Mouse (Mus musculus) brain, embryonic 14.5 days (tissue): ENCODE results near the gene Tnnt2. TPM values are rescaled to one million over a fixed set of nuclear protein-coding genes. Genes with fewer than 3 reads are reported as not detected.

ENCODE experiments used
- DNase-seq: peaks from one replicate; pipeline ENCODE4 v3.0.0-alpha.2; 2011; ENCODE audit warnings: low read depth
- CTCF ChIP-seq: fragments of 200-500 bp; IDR thresholded peaks from 2 replicates; pipeline ENCODE4 v1.5.1; 2012; ENCODE audit warnings: inconsistent platforms, mild to moderate bottlenecking, moderate library complexity, borderline replicate concordance; ENCODE audit not compliant: insufficient read depth, insufficient read length; ENCODE audit errors: extremely low read depth
- POLR2A ChIP-seq: fragments of 200-500 bp; IDR thresholded peaks from 2 replicates; pipeline ENCODE4 v1.6.1; 2012; ENCODE audit warnings: mild to moderate bottlenecking, inconsistent platforms, borderline replicate concordance; ENCODE audit not compliant: poor library complexity, insufficient read depth, insufficient read length, severe bottlenecking; ENCODE audit errors: extremely low read depth
- polyA plus RNA-seq: library from polyadenylated mRNA; depleted of rRNA; stranded (reverse); fragments of >200 nt; gene quantifications from 2 replicates; pipeline ENCODE4 v1.2.3, GENCODE M21; 2012

Tnnt2 gene
- polyA plus RNA-seq, 1 experiment, result 1.0 TPM

DNA sequence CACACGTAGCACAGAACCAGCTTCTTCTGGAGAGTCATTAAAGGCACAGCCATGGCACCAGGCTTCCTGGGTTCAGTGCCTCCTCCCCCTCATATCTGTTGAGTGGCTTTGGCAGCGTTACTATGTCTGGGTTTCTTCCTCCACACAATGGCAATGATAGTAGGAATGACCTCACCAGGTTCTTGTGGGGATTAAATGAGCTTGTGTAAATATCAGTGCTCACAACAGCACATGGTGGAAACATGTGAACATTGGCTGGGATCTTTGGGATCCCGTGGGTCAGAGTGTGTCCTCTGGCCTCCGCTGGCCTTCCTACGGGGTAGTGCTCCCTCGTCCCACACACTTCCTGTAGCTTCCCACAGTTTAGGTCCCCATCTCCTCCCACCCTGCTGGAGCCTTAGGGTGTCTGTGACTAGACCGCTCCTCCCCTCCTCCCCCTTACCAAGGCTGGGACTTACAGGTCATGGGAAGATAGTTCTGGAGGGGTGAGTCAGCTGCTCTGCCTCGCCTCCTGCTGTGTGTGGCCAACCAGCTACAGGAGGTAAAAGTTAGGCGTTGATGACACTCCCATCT is 25.9 kb downstream of the Tnnt2 start:
- TF ChIP-seq CTCF, result no peak
- no peak for TF ChIP-seq POLR2A
- no peak for DNase-seq

DNA sequence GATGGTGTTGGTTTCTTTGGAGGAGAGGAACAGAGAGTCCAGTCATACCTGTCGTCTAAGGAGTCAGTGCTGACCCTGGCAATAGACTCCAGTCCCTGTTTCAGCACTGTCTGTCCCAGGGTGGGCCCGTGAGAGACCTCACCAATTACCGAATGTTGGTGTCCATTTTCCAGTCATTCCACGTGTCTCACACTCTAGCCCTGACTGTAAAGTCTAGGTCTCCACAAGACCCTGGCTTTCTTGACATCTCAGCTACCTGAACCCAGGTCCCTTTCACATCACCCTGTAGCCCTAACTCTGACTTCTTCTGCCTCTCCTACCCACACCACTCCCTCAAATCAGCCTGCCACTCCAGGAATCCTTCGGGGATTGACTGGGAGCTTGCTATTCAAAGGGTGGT is 26.4 kb downstream of the Tnnt2 start:
- TF ChIP-seq CTCF, result no peak
- no peak for TF ChIP-seq POLR2A
- no peak for DNase-seq

DNA sequence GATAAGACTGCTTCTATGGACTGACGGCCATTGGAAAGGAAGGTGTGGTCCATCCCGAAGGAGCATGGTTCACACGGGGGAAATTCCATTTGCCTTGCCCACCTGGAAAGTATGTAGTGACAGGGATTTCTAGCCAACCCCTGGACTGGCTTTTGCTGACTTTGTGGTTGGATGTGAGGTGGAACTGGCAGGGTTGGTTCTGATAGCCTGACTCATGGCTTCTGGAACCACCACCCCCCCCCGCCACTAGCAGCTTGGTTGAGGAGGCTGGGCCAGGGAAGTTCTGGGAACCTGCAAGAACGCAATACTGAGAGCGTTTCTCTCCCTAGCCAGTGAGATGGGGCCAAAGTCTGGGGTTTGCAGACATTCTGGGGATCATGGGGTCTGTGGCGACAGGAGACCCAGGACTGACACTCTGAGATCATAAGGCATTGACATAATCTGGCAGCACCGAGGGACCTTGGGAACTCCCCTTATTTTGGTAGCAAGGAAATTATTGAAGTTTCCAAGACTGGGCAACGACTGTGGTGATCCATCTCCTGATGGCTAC is 27.7 kb downstream of the Tnnt2 start:
- no peak for DNase-seq

DNA sequence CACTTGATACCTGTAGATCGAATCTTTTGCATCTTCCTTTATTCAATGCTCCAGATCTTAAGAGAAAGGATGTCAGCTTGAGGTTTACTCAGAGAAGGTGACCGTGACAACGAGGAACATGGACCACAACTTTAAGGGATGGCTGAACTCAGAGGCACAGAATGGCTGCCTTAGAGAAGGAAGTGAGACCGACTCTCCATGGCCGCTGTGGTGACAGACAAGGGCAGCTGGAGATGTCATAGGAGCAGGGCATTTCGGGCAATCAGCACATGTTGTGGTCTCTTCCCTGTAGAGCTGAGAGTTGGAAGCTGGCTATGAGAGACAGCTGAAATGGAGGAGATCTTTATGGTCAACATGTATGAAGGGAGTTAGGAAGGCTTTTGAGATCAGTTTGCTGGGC is 28.7 kb downstream of the Tnnt2 start:
- DNase-seq, result no peak
- no peak for TF ChIP-seq CTCF
- no peak for TF ChIP-seq POLR2A

More for the DNA sequence above, 27.7 kb downstream of the Tnnt2 start:
- TF ChIP-seq POLR2A (no peak), CTCF (no peak)

DNA sequence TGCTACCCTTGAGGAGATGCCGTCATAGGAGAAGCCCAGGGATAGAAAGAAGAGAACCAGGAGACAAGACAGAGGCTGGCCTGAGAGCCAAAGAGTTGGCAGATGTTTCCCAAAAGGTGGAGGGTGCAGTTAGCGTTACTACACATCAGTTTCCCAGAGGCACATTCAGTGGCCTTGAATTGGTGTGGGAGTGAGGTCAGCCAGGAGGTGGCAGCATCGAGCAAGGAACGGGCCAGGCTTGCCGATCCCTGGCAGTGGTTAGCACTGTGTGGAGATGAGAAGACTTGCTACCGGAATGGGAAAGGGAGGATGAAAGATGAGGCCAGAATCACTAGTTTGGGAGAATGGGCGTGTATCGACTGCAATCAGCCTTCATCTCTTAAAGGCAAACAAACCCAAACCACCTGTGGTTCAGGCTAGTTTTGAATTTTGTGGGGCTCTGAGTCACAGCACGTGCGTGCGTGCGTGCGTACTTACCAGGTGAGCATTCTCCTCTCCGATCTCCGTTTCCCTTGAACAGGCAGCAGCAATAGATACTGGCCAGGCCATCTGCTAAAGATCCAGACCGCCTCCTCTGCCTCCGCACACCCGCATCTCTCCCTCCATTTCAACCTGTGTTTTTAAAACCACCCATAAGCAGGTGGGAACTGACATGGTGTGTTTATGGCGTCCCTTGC is 29.5 kb downstream of the Tnnt2 start:
- peak; percentile 85 for DNase-seq
- peak; percentile 98 for TF ChIP-seq CTCF
- TF ChIP-seq POLR2A, result no peak

DNA sequence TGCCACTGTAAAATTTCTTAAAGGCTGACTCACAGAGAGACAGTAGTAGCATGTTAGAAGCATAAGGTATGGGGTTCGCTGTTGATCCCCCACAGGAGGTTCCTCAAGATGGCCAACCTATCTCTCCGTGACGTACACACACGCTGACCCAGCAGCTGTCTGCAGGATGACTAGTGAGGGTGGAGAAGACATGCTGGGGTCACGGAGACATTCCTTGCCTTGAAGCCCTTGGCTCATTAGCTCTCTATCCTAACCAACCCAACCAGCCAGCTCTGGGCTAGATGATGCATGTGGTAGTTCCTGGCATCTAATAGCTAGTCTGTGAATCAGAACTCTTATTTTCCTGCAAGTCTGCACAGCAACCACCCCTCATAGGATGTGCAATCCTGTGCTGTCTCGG is 32.4 kb downstream of the Tnnt2 start:
- TF ChIP-seq POLR2A (no peak), CTCF (no peak)

DNA sequence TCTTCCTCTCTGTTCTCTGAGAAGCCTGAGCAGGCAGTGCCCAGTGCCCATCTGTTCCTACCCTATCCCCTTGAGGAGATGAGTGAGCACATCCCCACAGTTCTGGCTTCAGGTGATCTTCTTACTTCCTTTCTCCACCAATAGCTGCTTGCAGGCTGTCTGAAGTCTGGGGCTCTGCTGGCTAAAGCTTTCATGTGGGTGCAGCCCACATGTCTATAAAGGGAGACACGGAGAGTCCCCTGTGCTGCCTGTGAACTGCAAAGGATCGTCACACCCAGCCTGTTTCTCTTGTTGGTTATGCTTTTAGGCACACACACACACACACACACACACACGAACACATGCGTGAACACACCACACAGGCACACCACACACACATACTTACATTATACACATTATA is 36.8 kb downstream of the Tnnt2 start:
- no peak for TF ChIP-seq POLR2A
- no peak for TF ChIP-seq CTCF
- no peak for DNase-seq

More for the DNA sequence above, 32.4 kb downstream of the Tnnt2 start:
- DNase-seq, result no peak

DNA sequence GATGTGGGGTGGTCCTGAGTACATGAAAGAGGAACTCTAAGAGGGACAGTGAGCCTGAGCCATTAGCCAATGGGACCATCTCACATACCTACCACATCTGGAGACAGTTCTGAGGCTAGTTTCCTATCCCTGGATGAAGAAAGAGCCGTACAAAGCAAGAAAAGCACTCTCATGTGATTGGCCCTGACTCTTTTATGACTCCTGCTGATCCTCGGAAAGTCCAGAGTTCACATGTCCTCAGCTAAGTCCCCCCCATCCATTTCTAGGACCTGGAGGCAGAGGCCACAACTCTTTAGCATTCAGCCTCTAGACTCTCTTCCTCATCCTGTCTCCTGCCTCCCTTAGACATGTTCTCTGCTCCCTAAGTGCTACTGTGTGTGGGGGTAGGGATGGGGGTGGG is 41.1 kb downstream of the Tnnt2 start:
- TF ChIP-seq POLR2A, result no peak
- TF ChIP-seq CTCF, result no peak
- no peak for DNase-seq

DNA sequence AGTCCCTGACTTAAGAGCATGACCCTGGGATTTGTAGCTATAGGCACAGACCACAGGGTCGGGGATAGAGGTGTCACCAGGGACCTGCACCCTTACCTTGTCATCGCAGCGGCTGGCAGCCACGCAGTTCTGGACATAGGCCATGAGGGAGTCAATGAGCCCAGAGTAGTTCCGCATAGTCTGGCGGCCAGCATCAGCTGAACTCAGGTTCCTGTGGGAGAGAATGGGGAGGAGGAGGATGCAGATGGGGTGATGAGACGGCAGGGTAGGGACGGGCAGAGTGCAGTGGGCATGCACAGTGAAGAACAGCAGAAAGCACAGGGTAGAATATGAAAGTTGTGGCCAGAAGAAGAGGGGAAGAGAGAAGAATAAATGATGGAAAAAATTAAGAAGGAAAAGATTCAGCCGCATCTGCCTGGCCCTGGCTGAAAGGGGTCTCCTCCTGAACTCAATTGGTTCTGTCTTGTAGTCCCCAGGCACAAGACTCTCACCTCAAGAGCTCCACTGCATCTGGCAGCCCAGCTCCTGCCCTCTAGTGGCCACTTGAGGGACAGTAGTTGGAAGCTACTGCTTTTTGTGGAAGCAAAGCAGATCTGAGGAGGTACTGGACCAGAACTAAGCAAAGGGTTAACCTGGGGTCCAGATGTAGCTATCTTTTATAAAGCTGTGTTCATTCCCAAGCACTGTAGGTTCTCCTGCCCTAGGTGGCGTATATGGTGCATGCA is 46.4 kb downstream of the Tnnt2 start:
- peak; percentile 77 for DNase-seq
- peak; percentile 85 for TF ChIP-seq CTCF
- TF ChIP-seq POLR2A, result no peak

DNA sequence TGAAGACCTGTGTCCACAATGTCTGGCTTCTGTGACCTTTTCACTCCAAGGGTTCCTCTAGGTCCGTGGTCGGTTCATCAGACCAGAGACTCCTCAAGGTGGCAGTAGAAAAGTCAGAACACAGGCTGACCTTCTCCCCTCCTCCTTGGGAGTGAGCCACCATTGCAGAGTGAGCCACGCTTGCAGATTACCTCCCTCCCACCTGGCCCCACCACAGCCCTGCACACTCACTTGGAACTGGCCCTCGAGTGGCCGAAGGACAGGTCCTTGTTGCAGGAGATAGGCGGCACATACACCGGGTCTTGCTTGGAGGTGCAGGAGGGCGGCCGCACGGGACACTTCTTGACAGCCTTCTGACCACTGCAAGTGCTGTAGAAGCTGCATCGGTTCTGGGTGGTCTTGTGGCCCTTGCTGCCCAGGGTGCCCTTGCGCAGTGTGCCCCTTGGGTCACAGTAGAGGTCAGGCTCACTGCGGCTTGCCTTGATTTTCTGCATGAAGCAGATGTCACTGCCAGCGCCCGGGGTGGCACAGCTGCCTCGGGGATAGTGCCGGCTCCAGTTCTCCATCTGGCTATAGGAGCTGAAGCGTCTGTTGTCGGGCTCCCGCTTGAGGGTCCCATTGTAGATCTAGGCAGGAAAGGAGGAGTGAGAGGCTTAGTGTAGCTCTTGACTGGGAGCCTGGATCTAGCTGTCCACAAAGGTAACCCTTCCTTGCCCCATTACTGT is 53.5 kb downstream of the Tnnt2 start:
- TF ChIP-seq POLR2A, result no peak
- no peak for TF ChIP-seq CTCF
- DNase-seq, result no peak
